Mouse (Mus musculus) stomach, embryonic 16.5 days (tissue): Measurements from ENCODE around the gene Optn. TPM values are rescaled to one million over a fixed set of nuclear protein-coding genes. Genes with fewer than 3 reads are reported as not detected.
A peak's percentile ranks its signal among the peaks of the same experiment; 100 is the strongest.
"Not testable (repeated sequence)": the region's sequence is repeated elsewhere in the genome, so short reads cannot be mapped to it uniquely, and the experiment has no call there.

Experiments used
- ATAC-seq: fragments of 200-750 bp; cut with Nextera tagmentation; 2 replicates; pipeline ENCODE4 v1.8.0; 2017; ENCODE audit warnings: moderate number of reproducible peaks, moderate TSS enrichment; ENCODE audit not compliant: insufficient read depth, low FRiP score
- H3K27ac ChIP-seq: fragments of 300-500 bp; sonication (generic); 2 replicates; pipeline ENCODE4 v1.5.1; 2014; ENCODE audit warnings: low read length
- H3K27me3 ChIP-seq: fragments of 300-500 bp; sonication (generic); 2 replicates; pipeline ENCODE4 v1.6.1; 2014; ENCODE audit warnings: low read length, control low read depth, mixed read lengths; ENCODE audit not compliant: control insufficient read depth, insufficient read depth
- H3K36me3 ChIP-seq: fragments of 300-500 bp; sonication (generic); 2 replicates; pipeline ENCODE4 v1.6.1; 2014; ENCODE audit warnings: low read length; ENCODE audit not compliant: control insufficient read depth, insufficient read depth
- H3K4me1 ChIP-seq: fragments of 300-500 bp; sonication (generic); 2 replicates; pipeline ENCODE4 v1.6.1; 2014; ENCODE audit warnings: low read length, control low read depth, mixed read lengths; ENCODE audit not compliant: control insufficient read depth, insufficient read depth
- H3K4me2 ChIP-seq: fragments of 300-500 bp; sonication (generic); 2 replicates; pipeline ENCODE4 v1.6.1; 2014; ENCODE audit warnings: low read depth, low read length, mixed read lengths
- H3K4me3 ChIP-seq: fragments of 300-500 bp; sonication (generic); replicated peaks from 2 replicates; pipeline ENCODE4 v1.5.1; 2014; ENCODE audit warnings: mild to moderate bottlenecking, low read length
- H3K9ac ChIP-seq: fragments of 300-500 bp; sonication (generic); 2 replicates; pipeline ENCODE4 v1.6.1; 2014; ENCODE audit warnings: low read length
- H3K9me3 ChIP-seq: fragments of 300-500 bp; sonication (generic); replicated peaks from 2 replicates; pipeline ENCODE4 v1.6.1; 2016; ENCODE audit warnings: low read length, control low read depth; ENCODE audit not compliant: control insufficient read depth
- WGBS: fragments of 180-500 bp; shearing (Covaris S2); extraction: QIAGEN DNeasy Blood & Tissue Kit; methylation state at CpG from one replicate; pipeline ENCODE4 v1.1.7; 2014; 5-methylcytosine and 5-hydroxymethylcytosine counted together
- polyA plus RNA-seq: library from polyadenylated mRNA; unstranded; fragments of >200 nt; fragmentation: Nextera tagmentation; extraction: Ambion mirVana; gene quantifications from 2 replicates; pipeline ENCODE4 v1.2.1, GENCODE M21; 2015

Optn gene
- polyA plus RNA-seq, 1 experiment from 2014 or later: 17.6 TPM

DNA sequence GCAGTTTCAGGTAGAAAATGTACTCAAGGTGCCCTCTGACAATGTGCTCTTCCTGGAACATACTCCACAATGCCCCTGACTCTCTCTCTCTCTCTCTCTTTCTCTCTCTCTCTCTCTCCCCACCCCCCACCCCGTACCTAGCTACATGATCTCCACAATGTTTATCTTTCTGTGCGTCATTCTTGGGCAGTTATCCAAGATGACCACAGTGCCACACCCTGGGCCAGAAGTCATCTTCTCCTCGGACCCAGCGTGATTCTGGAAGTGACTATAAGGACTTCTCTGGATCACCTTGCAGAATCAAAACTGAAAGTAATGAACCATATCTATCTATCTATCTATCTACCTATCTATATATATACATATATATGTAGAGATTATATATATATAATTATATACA lies 4.1 kb upstream of the Optn start:
- Histone ChIP-seq H3K27me3 (no peaks in the 10 kb centered on the region), H3K4me2 (no peak overlapping the region), H3K36me3 (no peaks in the 10 kb centered on the region), H3K9ac (no peak overlapping the region), H3K4me3 (no peak overlapping the region), H3K9me3 (no peaks in the 10 kb centered on the region), H3K4me1 (no peaks in the 10 kb centered on the region), H3K27ac (no peak overlapping the region)
- ATAC-seq: no peak
- 54% methylated on average over 4 of the region's 4 CpGs for WGBS

DNA sequence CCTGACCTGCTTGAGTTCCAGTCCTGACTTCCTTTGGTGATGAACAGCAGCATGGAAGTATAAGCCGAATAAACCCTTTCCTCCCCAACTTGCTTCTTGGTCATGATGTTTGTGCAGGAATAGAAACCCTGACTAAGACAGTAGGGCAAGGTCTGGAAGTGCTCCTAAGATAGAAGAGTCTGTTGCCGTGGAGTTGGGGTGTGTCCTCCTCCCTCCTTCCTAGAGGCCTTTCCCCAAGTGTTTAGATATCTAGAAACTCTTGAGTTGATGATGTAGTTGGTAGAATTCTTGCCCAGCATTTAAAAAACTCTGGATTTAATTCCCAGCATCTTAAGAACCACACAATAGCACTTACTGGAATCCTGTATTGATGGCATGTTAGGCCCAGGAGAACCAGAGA lies 3.4 kb upstream of the Optn start:
- H3K36me3 ChIP-seq, ATAC-seq, H3K27me3 ChIP-seq, H3K4me3 ChIP-seq, H3K9ac ChIP-seq, H3K4me2 ChIP-seq, H3K4me1 ChIP-seq, H3K9me3 ChIP-seq, H3K27ac ChIP-seq: not testable (repeated sequence)
- WGBS: 72% methylated on average over 1 of the region's 2 CpGs

DNA sequence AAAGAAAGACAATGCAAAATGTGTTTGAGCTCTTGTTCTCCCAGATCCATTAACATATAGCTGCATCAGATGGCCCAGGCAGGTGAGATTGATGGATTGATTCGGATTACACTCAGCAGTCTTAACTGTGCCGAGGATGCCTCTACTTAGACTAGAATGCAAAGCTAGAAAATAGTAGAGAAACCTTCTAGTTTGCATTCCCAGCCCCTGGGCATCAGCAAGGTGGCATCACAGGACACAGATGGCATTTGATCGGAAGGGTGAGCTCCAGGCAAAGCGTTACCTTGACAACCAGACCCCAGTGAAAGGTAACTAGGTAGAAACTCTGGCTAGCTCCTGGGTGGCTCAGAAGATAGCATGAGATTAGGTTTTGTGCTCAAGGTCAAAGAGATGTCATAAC lies 396 bp upstream of the Optn start:
- Histone ChIP-seq H3K27me3 (no peaks in the 10 kb centered on the region), H3K27ac (no peak overlapping the region), H3K9ac (no peak overlapping the region), H3K4me3 (peak overlapping the region; percentile 60), H3K36me3 (no peaks in the 10 kb centered on the region), H3K4me2 (peak overlapping the region; percentile 89), H3K4me1 (no peaks in the 10 kb centered on the region; the same call in 1 of the 2 replicates), H3K9me3 (no peaks in the 10 kb centered on the region)
- WGBS: 27% methylated on average over 4 of the region's 4 CpGs
- peak; percentile 9; the same call in 1 of the 2 replicates for ATAC-seq

DNA sequence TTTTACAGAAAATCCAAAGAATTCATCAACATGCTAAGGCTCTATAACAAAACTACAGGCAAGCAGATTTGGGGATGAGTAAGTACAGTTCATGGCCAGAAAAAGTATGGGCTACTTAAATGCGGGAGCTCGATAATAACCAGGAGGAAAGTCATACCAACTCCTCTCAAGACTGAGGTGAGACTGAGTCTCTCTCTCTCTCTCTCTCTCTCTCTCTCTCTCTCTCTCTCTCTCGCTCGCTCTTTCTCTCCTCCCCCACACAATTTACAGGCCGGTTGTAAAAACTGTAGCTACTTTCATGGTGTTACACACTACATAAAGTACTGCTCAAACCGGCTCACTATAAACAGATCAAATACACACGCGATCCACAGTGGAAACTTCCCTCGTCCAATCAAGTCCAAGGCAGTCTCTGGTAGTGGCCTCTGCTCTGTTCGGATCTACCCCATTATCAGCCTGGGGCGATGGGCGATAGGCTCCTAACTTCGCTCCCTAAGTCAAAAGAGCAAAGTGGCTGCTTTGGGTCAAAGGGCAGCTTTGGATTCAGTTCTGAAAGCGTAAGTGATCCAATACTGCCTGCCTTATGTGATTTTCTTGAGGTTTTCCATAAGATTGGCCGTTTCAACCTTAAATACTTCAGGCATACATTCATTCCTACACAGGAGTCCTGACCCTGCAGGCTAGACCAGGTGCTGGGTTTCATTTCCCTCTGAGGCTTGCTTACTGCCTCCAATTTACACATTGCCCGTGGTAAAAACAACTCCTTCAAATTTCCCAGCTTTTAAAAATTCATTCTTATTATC lies 1.2 kb downstream of the Optn start:
- peak overlapping the region; percentile 60 for H3K4me3 ChIP-seq
- H3K27me3 ChIP-seq: no peaks in the 10 kb centered on the region
- H3K36me3 ChIP-seq: no peaks in the 10 kb centered on the region
- 49% methylated on average over 16 of the region's 16 CpGs for WGBS
- H3K4me1 ChIP-seq: no peaks in the 10 kb centered on the region; the same call in 1 of the 2 replicates
- H3K9me3 ChIP-seq: no peaks in the 10 kb centered on the region
- ATAC-seq: no peak
- peak overlapping the region; percentile 89 for H3K4me2 ChIP-seq
- no peak overlapping the region for H3K27ac ChIP-seq
- peak overlapping the region; percentile 36 for H3K9ac ChIP-seq

DNA sequence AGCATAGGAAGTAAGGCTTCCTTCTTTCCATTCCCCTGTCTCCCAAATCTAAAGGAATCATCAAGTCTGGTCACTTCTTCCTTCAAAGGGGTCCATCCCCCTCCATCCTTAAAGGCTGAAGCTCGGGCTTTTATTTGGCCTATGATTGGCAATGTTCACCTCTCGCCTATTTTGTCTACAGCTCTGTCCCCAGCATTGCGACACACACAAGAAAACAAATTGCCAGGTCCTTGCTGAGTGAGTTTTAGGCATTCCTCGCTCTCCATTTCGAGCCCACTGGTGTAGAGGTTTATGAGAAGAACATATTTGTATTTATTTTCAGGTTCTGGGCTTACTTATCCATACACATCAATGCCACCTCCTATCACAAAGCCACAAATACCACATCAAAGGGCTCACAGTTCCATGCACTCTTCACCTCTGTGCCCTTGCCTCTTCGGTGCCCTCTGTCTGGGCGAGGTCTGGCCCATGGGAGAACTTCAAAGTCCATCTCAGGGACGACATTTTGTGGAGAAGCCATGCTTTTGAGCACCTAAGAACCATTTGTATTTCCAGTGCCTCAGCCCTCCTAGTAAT lies 2.6 kb downstream of the Optn start:
- H3K4me2 ChIP-seq: no peak overlapping the region
- H3K4me1 ChIP-seq: no peaks in the 10 kb centered on the region; the same call in 1 of the 2 replicates
- H3K4me3 ChIP-seq: no peak overlapping the region
- H3K9me3 ChIP-seq: no peaks in the 10 kb centered on the region
- no peak for ATAC-seq
- no peak overlapping the region for H3K9ac ChIP-seq
- WGBS: 74% methylated on average over 8 of the region's 8 CpGs
- no peaks in the 10 kb centered on the region for H3K36me3 ChIP-seq
- no peak overlapping the region for H3K27ac ChIP-seq
- H3K27me3 ChIP-seq: no peaks in the 10 kb centered on the region

DNA sequence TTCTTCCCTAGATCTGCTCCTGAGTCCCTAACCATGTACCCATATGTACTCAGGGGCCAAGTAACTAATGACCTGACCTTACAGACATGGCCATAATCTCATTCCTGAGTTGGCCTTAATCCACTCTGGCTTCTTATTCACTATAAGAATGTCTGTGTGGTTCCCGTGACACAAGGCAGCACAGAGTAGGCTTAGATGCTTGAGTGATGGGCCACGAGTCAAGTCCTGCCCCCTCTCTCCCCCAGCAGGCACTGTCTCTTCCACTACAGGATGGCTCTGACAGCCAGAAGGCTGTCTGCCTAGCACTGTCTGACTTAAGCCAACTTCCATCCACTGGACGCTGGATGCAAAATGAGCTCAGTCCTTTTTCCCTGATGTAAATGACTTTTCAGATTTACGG lies 3.9 kb downstream of the Optn start:
- WGBS: 84% methylated on average over 4 of the region's 4 CpGs
- Histone ChIP-seq H3K36me3 (no peaks in the 10 kb centered on the region), H3K4me1 (no peaks in the 10 kb centered on the region; the same call in 1 of the 2 replicates), H3K27me3 (no peaks in the 10 kb centered on the region), H3K9ac (no peak overlapping the region), H3K9me3 (no peaks in the 10 kb centered on the region), H3K27ac (no peak overlapping the region), H3K4me3 (no peak overlapping the region), H3K4me2 (no peak overlapping the region)
- ATAC-seq: no peak

DNA sequence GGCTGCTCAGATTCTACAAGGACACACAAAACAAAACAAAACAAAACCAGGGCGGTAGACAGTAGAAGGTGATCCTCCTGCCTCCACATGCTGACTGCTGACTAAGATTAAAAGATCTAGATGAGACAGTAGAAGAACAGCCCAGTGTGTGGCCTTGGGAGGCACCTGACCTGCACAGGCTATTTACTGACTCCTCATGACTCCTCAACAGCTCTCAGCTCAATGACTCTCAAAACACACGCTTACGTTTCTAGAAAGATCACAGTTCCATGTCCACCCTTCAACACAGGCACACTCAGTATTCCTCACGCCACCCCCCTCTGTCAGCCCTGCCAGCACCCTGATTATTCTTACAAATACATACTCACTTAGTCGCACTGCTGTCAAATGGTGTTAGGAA lies 5.4 kb downstream of the Optn start:
- Histone ChIP-seq H3K36me3 (no peaks in the 10 kb centered on the region), H3K9ac (no peak overlapping the region), H3K27ac (no peak overlapping the region), H3K4me1 (no peaks in the 10 kb centered on the region; the same call in 1 of the 2 replicates), H3K9me3 (no peaks in the 10 kb centered on the region), H3K27me3 (no peaks in the 10 kb centered on the region), H3K4me3 (no peak overlapping the region), H3K4me2 (no peak overlapping the region)
- WGBS: 79% methylated on average over 5 of the region's 5 CpGs
- ATAC-seq: no peak

DNA sequence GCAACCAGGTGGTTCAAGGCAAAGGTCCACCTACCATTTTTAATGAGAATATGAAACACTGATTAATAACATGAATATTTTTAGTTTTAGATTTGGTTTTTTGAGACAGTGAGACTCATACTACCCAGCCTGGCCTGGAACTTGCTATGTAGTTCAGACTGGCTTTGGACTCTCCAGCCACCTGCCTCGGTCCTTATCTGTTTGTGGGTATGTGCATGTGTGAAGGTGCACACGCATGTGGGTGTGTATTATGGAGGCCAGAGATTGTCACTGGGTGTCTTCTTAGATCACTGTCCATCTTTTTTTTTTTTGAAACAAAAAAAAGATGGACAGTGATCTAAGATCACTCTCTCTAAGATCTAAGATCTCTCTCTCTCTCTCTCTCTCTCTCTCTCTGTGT lies 13.3 kb downstream of the Optn start:
- no peak overlapping the region for H3K9ac ChIP-seq
- no peak for ATAC-seq
- H3K27me3 ChIP-seq: no peaks in the 10 kb centered on the region
- H3K4me3 ChIP-seq: no peak overlapping the region
- H3K4me2 ChIP-seq: no peak overlapping the region
- WGBS: 89% methylated on average over 2 of the region's 2 CpGs
- no peaks in the 10 kb centered on the region for H3K9me3 ChIP-seq
- peaks cover 1% of the 10 kb centered on the region; the same call in 1 of the 2 replicates for H3K4me1 ChIP-seq
- no peak overlapping the region for H3K27ac ChIP-seq
- H3K36me3 ChIP-seq: no peaks in the 10 kb centered on the region

DNA sequence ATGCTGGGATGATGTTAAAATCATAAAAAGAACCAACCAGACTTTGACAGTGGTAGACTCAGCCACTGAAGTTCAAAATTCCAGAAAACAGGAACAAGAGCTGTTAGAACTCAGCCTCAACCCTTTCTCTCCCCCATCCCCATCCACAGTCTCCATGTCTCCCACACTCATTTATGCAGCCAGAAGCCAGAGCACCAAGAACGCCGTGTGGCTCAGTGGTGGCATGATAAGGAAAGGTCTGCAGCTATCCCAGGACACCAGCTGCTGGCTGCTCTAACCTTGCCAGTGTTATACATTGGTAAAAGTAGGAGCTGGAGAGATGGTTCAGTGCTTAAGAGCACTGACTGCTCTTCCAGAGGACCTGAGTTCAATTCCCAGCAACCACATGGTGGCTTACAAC lies 16.8 kb downstream of the Optn start:
- H3K9ac ChIP-seq: no peak overlapping the region
- peaks cover 3% of the 10 kb centered on the region; the same call in 1 of the 2 replicates for H3K4me1 ChIP-seq
- no peak overlapping the region for H3K4me2 ChIP-seq
- WGBS: 86% methylated on average over 2 of the region's 2 CpGs
- H3K9me3 ChIP-seq: no peaks in the 10 kb centered on the region
- no peak overlapping the region for H3K27ac ChIP-seq
- H3K36me3 ChIP-seq: no peaks in the 10 kb centered on the region
- H3K27me3 ChIP-seq: no peaks in the 10 kb centered on the region
- no peak for ATAC-seq
- no peak overlapping the region for H3K4me3 ChIP-seq
